Mouse (Mus musculus): ENCODE measurements at regions not wholly inside any gene's neighbourhood (a gene's known extent, or its start where the extent isn't known, plus 50 kb on each side); places are given as distances from the start of the nearest gene placed in this dataset.
"Not testable (repeated sequence)": the region's sequence is repeated elsewhere in the genome, so short reads cannot be mapped to it uniquely, and the experiment has no call there.

DNA sequence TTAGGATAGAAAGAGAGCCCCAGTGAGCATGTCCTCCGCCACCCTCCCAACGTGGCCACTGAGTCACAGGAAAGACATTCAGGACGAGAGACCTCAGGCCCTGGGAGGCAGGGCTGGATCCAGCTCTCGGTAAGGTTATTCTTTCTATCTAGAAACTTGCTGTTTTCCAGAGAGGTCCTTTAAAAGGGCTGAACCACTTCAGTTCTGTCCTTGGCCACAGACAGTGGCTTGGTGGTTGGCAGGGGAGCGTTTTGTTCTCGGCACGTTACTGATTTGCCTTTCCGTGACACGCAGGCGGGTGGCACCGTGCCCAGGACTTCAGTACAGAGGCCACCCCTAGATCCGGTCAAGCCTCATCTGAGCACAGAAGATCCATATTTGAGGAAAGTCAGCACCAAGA lies 130.4 kb upstream of the Slc38a2 start:
- no peak for DNase-seq (ENCODE audit: low spot score in 2 of 2)

GRCm38 (mm10) chr15:96828681-96829080 lies 129.2 kb upstream of the Slc38a2 start:
- DNase-seq (ENCODE audit: low spot score in 2 of 2): no peak

- DNase-seq (ENCODE audit: low spot score in 2 of 2): no peak
These were observed 128.4 kb upstream of the Slc38a2 start for GRCm38 (mm10) chr15:96827931-96828330.

DNA sequence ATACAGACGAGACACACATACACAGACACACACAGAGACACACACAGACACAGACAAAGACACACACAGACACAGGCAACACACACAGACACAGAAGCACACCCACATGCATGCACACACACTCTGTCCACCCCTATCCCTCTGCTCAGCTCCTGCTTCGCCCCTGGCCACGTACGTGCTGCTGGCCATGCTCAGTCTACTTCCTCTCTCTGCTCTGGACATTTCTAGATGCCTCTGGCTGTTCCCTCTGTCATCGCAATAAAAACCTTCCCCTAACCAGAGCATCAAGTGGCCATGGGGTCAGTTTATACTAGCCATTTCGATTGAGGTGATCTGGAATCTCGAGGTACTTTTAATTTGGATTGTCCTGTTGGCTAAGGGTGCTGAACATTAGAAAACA lies 118.9 kb upstream of the Slc38a2 start:
- no peak for DNase-seq (ENCODE audit: low spot score in 2 of 2)

GRCm38 (mm10) chr15:96817626-96818025 lies 118.1 kb upstream of the Slc38a2 start:
- no peak for DNase-seq (ENCODE audit: low spot score in 2 of 2)

- DNase-seq (ENCODE audit: low spot score in 2 of 2): no peak
These were observed 117.6 kb upstream of the Slc38a2 start for GRCm38 (mm10) chr15:96816997-96817570.

- DNase-seq (ENCODE audit: low spot score in 2 of 2): no peak
These were observed 113.9 kb upstream of the Slc38a2 start for GRCm38 (mm10) chr15:96813472-96813871.

DNA sequence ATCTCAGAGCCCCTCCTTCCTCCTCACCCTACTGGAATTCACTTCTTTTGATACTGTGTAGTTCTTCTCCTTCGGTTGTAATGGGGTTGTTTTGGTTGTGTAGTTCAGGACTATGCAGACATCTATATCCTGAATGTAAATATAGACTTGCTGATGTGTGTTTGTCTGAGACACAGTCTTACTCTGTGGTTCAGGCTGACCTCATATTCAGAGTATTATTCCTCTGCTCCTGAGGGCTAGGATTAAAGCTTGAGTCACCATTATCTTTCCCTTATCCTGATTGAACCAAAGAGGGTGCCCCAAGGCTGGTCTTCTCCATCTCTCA lies 103.2 kb upstream of the Slc38a2 start:
- DNase-seq (ENCODE audit: low spot score in 2 of 2): no peak

DNA sequence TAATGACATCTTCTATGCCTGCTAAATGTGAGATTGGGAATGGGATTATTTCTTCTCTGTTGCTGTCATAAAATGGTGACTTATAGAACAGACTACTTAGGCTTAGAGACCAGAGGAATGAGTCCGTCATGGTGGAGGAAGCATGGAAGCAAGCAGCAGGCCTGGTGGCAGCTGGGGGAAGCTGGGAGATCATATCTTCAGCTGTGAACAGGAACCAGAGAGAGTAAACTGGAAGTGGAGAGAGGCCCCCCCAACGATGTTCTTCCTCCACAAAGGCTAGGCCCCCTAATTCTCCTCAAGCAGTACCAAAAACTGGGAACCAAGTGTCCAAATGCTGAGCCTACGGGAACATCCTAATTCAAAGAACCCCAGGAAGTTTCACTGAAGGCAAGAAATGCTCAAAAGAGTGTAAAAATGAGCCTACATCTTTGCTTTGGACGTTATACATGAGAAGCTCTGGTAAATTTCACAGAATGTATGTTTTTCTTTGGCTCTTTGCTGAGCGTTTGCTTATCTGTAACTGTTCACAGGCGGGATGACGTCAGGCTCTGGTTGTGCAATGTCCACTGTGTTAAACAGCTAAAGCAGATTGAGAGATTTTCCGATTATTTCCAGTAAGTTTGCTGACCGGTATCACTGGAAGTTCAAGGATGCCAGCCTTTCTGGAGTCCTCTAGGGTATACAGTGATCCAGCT lies 102.7 kb upstream of the Slc38a2 start:
- DNase-seq (ENCODE audit: low spot score in 2 of 2): no peak

GRCm38 (mm10) chr15:96799228-96799627 lies 99.7 kb upstream of the Slc38a2 start:
- DNase-seq (ENCODE audit: low spot score in 2 of 2): no peak

DNA sequence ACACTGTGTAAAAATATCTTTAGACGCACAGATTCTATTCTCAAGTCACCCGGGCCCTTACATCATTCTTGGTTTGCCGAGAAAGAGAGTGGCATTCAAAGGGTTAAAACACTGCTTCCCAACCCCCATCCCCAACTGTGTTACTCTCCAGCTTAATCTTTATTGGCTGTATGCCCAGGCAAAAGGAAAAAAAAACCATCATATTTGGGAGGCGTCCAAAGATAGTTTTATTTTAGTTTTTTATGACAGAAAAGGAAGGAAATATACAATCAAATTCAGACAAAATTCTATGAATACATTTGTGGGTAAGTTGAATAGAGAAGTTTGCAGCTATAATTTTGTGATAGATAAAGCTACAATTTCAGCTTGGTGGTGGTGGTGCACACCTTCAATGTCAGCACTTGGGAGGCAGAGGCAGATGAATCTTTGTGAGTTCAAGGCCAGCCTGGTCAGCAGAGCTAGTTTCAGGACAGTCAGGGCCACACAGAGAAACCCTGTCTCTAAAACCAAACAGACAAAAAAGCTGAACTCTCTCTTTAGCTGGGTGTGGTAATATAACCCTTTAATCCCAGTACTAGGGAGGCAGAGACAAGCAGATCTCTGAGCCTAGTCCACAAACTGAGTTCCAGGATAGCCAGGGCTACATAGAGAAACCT lies 98.2 kb upstream of the Slc38a2 start:
- no peak for DNase-seq (ENCODE audit: low spot score in 2 of 2)

GRCm38 (mm10) chr15:96794177-96794719 lies 94.7 kb upstream of the Slc38a2 start:
- DNase-seq (ENCODE audit: low spot score in 2 of 2): no peak

DNA sequence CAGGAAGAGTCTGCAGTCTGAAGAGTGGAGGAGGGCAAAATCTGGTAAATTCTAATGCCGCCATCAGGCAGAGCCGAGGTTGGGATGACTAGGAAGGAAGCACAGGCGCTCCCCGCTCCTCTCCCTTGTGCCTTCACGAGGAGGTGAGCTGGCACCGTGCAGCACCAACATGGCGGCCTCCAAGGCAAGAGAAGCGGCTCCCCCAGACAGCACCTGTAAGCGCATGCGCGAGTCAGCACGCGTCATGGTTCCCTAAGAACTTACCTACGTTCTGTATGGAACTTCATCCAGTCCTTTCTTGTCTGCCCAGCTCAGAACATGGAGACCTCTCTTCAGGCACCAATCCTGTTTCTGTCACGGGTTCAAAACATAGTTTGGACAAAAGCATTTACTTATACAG lies 93.7 kb upstream of the Slc38a2 start:
- no peak for DNase-seq (ENCODE audit: low spot score in 2 of 2)

- no peak for DNase-seq (ENCODE audit: low spot score in 2 of 2)
These were observed 91.8 kb upstream of the Slc38a2 start for GRCm38 (mm10) chr15:96791306-96791705.

DNA sequence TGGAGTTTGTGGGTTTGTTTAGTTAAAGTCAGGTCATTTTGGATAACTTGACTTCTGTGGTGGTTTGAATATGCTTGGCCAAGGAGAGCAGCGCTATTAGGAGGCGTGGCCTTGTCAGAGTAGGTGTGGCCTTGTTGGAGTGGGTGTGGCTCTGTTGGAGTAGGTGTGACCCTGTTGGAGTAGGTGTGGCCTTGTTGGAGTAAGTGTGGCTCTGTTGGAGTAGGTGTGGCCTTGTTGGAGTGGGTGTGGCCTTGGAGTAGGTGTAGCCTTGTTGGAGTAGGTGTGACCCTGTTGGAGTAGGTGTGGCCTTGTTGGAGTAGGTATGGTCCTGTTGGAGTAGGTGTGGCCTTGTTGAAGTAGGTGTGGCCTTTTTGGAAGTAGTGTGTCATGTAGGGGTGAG lies 88.4 kb upstream of the Slc38a2 start:
- DNase-seq (ENCODE audit: low spot score in 2 of 2): not testable (repeated sequence)

DNA sequence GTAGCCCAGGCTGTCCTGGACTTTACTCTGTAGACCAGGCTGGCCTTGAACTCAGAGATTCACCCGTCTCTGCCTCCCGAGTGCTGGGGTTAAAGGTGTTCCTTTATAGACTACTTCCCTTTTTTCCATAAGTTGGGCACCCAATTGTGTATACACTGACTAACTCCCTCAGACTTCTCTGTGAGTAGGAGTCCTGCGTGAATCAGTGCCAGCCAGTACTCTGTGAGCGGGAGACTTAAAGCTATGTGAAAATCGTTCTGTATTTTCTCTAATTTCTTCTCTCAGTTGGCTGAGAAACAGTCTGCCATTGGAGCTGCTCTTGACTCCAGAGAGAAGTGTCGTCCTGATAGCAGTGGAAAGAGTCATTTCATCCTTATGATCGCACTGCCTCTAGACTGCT lies 85.0 kb upstream of the Slc38a2 start:
- peak in 1 of 2 experiments; percentile 14 for DNase-seq (ENCODE audit: low spot score in 2 of 2)

DNA sequence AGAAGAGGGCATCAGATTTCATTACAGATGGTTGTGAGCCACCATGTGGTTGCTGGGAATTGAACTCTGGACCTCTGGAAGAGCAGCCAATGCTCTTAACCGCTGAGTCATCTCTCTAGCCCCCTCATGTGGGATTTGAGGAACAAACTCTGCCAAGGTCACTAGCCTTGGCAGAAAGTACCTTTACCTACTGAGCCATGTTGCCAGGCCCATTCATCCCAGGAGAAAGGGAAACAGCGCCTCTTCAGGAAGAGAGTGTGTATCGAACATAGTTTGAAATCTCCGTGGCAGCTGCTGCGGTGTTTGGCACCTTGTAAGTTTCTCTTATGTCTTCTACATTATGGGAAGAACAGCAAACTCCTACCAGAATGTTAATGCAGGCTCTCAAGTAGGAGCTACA lies 82.0 kb upstream of the Slc38a2 start:
- no peak for DNase-seq (ENCODE audit: low spot score in 2 of 2)

DNA sequence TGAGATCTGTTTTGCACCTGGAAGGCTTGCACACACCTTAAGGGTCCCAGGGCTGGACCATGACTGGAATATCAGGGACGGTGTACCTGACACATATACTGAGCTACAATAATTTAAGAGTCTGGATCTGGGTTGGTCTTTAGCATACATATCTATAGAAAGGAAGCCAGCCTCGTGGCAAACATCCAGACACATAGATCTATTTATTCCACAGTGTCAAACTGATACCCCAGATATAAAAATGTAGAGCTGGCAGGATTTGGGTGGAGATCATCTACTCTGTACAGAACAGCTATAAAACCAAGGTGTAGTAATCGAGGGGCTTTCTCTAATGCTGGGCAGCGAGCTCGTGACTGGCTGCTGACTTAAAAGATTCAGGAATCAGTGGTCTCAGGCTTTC lies 81.1 kb upstream of the Slc38a2 start:
- DNase-seq (ENCODE audit: low spot score in 2 of 2): no peak

- DNase-seq (ENCODE audit: low spot score in 2 of 2): no peak
These were observed 79.8 kb upstream of the Slc38a2 start for GRCm38 (mm10) chr15:96779358-96779757.

GRCm38 (mm10) chr15:96778321-96778926 lies 78.9 kb upstream of the Slc38a2 start:
- no peak for DNase-seq (ENCODE audit: low spot score in 2 of 2)

DNA sequence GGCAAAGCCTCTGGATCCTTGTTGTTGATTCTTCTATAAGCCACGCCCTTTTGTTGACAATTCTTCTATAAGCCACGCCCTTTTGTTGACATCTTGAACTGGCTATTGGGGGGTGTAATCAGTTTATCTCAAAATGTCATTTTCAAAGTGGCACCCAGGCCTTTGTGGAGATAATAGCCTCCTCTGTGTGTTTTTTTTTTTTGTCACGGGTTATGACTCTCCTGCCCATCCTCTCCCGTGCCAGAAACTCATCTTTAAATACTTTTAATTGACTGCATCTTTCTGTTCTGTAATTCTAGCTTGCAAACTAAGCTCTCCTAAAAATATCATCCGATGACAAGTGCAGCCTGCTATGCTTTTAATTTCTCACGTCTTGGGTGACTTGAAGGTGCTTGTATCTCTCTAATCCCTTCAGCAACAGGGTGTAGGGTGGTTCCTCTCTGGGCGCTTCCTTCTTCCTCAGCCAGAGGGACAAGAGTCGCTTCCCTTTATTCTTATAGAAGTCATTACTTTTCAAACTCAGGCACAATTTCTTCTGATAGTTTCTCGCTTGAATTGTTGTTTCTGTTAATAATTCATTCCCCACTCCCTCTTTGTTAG lies 77.0 kb upstream of the Slc38a2 start:
- no peak for DNase-seq (ENCODE audit: low spot score in 2 of 2)

GRCm38 (mm10) chr15:96775129-96775528 lies 75.6 kb upstream of the Slc38a2 start:
- no peak for DNase-seq (ENCODE audit: low spot score in 2 of 2)
